Mouse (Mus musculus) mesoderm, embryonic 11.5 days (tissue): ENCODE measurements around the gene Slc35a3.
A peak's percentile ranks its signal among the peaks of the same experiment; 100 is the strongest.
"Not testable (repeated sequence)": the region's sequence is repeated elsewhere in the genome, so short reads cannot be mapped to it uniquely, and the experiment has no call there.

ENCODE experiments used
- DNase-seq: peaks from one replicate; pipeline ENCODE4 v3.0.0-alpha.2; 2012; ENCODE audit warnings: low read depth, low spot score

Slc35a3 gene

GRCm38 (mm10) chr3:116712436-116712881 is at the start of gene Slc35a3:
TSS of gene Slc35a3 (minus strand) at chr3:116712831.
- peak; percentile 5 for DNase-seq

- no peak for DNase-seq
Observed at GRCm38 (mm10) chr3:116752818-116753217, 40.2 kb upstream of the Slc35a3 start.

GRCm38 (mm10) chr3:116751191-116751860 is 38.7 kb upstream of the Slc35a3 start:
- DNase-seq, result peak; percentile 56

GRCm38 (mm10) chr3:116748391-116749170 is 36.0 kb upstream of the Slc35a3 start:
- peak; percentile 65 for DNase-seq

GRCm38 (mm10) chr3:116747648-116748047 is 35.0 kb upstream of the Slc35a3 start:
- not testable (repeated sequence) for DNase-seq

- DNase-seq, result no peak
Observed at GRCm38 (mm10) chr3:116740963-116741362, 28.3 kb upstream of the Slc35a3 start.

GRCm38 (mm10) chr3:116740106-116740505 is 27.5 kb upstream of the Slc35a3 start:
- DNase-seq, result no peak

- DNase-seq, result no peak
Observed at GRCm38 (mm10) chr3:116737326-116737731, 24.7 kb upstream of the Slc35a3 start.

GRCm38 (mm10) chr3:116729483-116730174 is 17.0 kb upstream of the Slc35a3 start:
- no peak for DNase-seq

GRCm38 (mm10) chr3:116726807-116727206 is 14.2 kb upstream of the Slc35a3 start:
- DNase-seq, result no peak

GRCm38 (mm10) chr3:116723496-116724481 is 11.2 kb upstream of the Slc35a3 start:
- DNase-seq, result no peak

- DNase-seq, result no peak
Observed at GRCm38 (mm10) chr3:116722980-116723379, 10.3 kb upstream of the Slc35a3 start.

- no peak for DNase-seq
Observed at GRCm38 (mm10) chr3:116718951-116719350, 6.3 kb upstream of the Slc35a3 start.

GRCm38 (mm10) chr3:116713031-116713430 is 400 bp upstream of the Slc35a3 start:
- DNase-seq, result no peak

- DNase-seq, result peak; percentile 65
Observed at GRCm38 (mm10) chr3:116711624-116712435, 801 bp downstream of the Slc35a3 start.

- DNase-seq, result peak; percentile 11
Observed at GRCm38 (mm10) chr3:116710941-116711340, 1.7 kb downstream of the Slc35a3 start.

- DNase-seq, result no peak
Observed at GRCm38 (mm10) chr3:116705637-116706204, 6.9 kb downstream of the Slc35a3 start.

- no peak for DNase-seq
Observed at GRCm38 (mm10) chr3:116703835-116704234, 8.8 kb downstream of the Slc35a3 start.

- no peak for DNase-seq
Observed at GRCm38 (mm10) chr3:116702647-116703272, 9.9 kb downstream of the Slc35a3 start.
